Mouse (Mus musculus): Measurements from ENCODE around the gene Vmn2r24. TPM values are rescaled to one million over a fixed set of nuclear protein-coding genes. Genes with fewer than 3 reads are reported as not detected.
"Not testable (repeated sequence)": the region's sequence is repeated elsewhere in the genome, so short reads cannot be mapped to it uniquely, and the experiment has no call there.

Gene Vmn2r24
- under 1 TPM in 2 of 3 experiments, not detected in 1; 0.08 to 0.12 TPM for polyA plus RNA-seq (2017; shearing (Covaris generic))

GRCm38 (mm10) chr6:123778579-123778978 lies at the start of gene Vmn2r24:
Gene Vmn2r24, plus strand, starts transcription at chr6:123778879.
- ATAC-seq, result no peak

- ATAC-seq, result no peak
Observed at GRCm38 (mm10) chr6:123770031-123770430, 8.6 kb upstream of the Vmn2r24 start.

GRCm38 (mm10) chr6:123784857-123785256 lies 6.2 kb downstream of the Vmn2r24 start:
- no peak for ATAC-seq

GRCm38 (mm10) chr6:123793746-123794145 lies 15.1 kb downstream of the Vmn2r24 start:
- ATAC-seq, result no peak

GRCm38 (mm10) chr6:123810291-123810690 lies 31.6 kb downstream of the Vmn2r24 start:
- ATAC-seq, result not testable (repeated sequence)

- no peak for ATAC-seq
Observed at GRCm38 (mm10) chr6:123819951-123820350, 41.3 kb downstream of the Vmn2r24 start.

GRCm38 (mm10) chr6:123853363-123853762 lies 74.7 kb downstream of the Vmn2r24 start, which contains the start of gene Vmn2r25:
Gene Vmn2r25, minus strand, starts transcription at chr6:123853463.
- not testable (repeated sequence) for ATAC-seq

Other genes with a start within 250 kb of the Vmn2r24 start
- not detected for gene Vmn2r21, start 245.5 kb upstream of the Vmn2r24 start, polyA plus RNA-seq (2017; shearing (Covaris generic))
- under 1 TPM in 1 of 3 experiments, not detected in 2; 0.05 TPM for gene Vmn2r22, start 128.2 kb upstream of the Vmn2r24 start, polyA plus RNA-seq (2017; shearing (Covaris generic))
- not detected for gene Vmn2r23, start 76.2 kb upstream of the Vmn2r24 start, polyA plus RNA-seq (2017; shearing (Covaris generic))
- gene Vmn2r25, start 74.6 kb downstream of the Vmn2r24 start, polyA plus RNA-seq (2017; shearing (Covaris generic)), result not detected
- not detected for gene Vmn2r26, start 245.7 kb downstream of the Vmn2r24 start, polyA plus RNA-seq (2017; shearing (Covaris generic))

Measured in inflammation-experienced regulatory T-cells, adult 6 months (primary cell).